Mouse (Mus musculus) embryonic stem cell, embryonic (primary cell): ENCODE results near the gene Rora.

ENCODE experiments used
- CTCF ChIA-PET, 4 experiments: fragments of 300-600 bp in 2 of 4; fragments of 350-600 bp in 2 of 4; sonication (Branson Sonifier 250); formaldehyde crosslinking; loops; one replicate each; lab custom pipeline; 2022; ENCODE audit warnings: inconsistent platforms in 2 of 4; lab: Charles Lee
- POLR2A ChIA-PET, 4 experiments: fragments of 300-600 bp in 2 of 4; fragments of 350-600 bp in 2 of 4; sonication (Branson Sonifier 250); formaldehyde crosslinking; loops; one replicate each; lab custom pipeline; 2022; ENCODE audit warnings: antibody characterized with exemption in 4 of 4, inconsistent platforms in 1 of 4; lab: Charles Lee

Rora gene

GRCm38 (mm10) chr9:68653211-68654038, at the start of gene Rora:
TSS of gene Rora (plus strand) at chr9:68653786.
- CTCF ChIA-PET = interaction anchor here (0.6 to 1.1 kb wide), 14 partner anchors 10 to 1956 kb away, joined by 3 to 9 read pairs (median 4); no protein-coding TSS in a partner anchor
- POLR2A ChIA-PET = interaction anchor here (0.5 to 2.5 kb wide), 25 partner anchors 9 to 1866 kb away, joined by 3 to 11 read pairs (median 4); no protein-coding TSS in a partner anchor

- POLR2A ChIA-PET = interaction anchor here in 1 of 4 experiments (0.5 kb wide), 1 partner anchor 39 kb away, joined by 11 read pairs; no protein-coding TSS in a partner anchor
- CTCF ChIA-PET = no interaction called here
Observed at GRCm38 (mm10) chr9:68614006-68614405, 39.6 kb upstream of the Rora start.

GRCm38 (mm10) chr9:68617116-68617515, 36.5 kb upstream of the Rora start:
- ChIA-PET POLR2A (interaction anchor here in 1 of 4 experiments (0.8 to 1.6 kb wide), 3 partner anchors 18 to 37 kb away, joined by 3 read pairs; partner anchors contain the start of gene Rora), CTCF (no interaction called here)

- ChIA-PET POLR2A (interaction anchor here in 1 of 4 experiments (0.6 kb wide), 1 partner anchor 13 kb away, joined by 3 read pairs; no protein-coding TSS in a partner anchor), CTCF (no interaction called here)
Observed at GRCm38 (mm10) chr9:68620036-68620435, 33.5 kb upstream of the Rora start.

GRCm38 (mm10) chr9:68620441-68620840, 33.1 kb upstream of the Rora start:
- CTCF ChIA-PET = no interaction called here
- POLR2A ChIA-PET = no interaction called here

GRCm38 (mm10) chr9:68624981-68625380, 28.6 kb upstream of the Rora start:
- ChIA-PET CTCF (interaction anchor here in 1 of 4 experiments (0.8 kb wide), 1 partner anchor 73 kb away, joined by 3 read pairs; no protein-coding TSS in a partner anchor), POLR2A (interaction anchor here in 1 of 4 experiments (1.2 kb wide), 1 partner anchor 29 kb away, joined by 3 read pairs; the partner anchor contains the start of gene Rora)

GRCm38 (mm10) chr9:68637301-68637700, 16.3 kb upstream of the Rora start:
- CTCF ChIA-PET = no interaction called here
- POLR2A ChIA-PET = interaction anchor here in 1 of 4 experiments (1.0 to 1.1 kb wide), 2 partner anchors 14 to 16 kb away, joined by 3 to 5 read pairs; partner anchors contain the start of gene Rora

- ChIA-PET CTCF (interaction anchor here in 1 of 4 experiments (0.6 kb wide), 1 partner anchor 126 kb away, joined by 4 read pairs; no protein-coding TSS in a partner anchor), POLR2A (interaction anchor here in 2 of 4 experiments (0.6 to 1.7 kb wide), 4 partner anchors 10 to 14 kb away, joined by 3 to 7 read pairs (median 6); partner anchors contain the start of gene Rora (in 1 of the 2))
Observed at GRCm38 (mm10) chr9:68641123-68641522, 12.5 kb upstream of the Rora start.

- CTCF ChIA-PET = no interaction called here
- POLR2A ChIA-PET = interaction anchor here in 1 of 4 experiments (1.6 kb wide), 1 partner anchor 26 kb away, joined by 3 read pairs; no protein-coding TSS in a partner anchor
Observed at GRCm38 (mm10) chr9:68648061-68648460, 5.5 kb upstream of the Rora start.

GRCm38 (mm10) chr9:68654039-68654332, 400 bp downstream of the Rora start:
- ChIA-PET CTCF (interaction anchor here (0.6 to 1.1 kb wide), 6 partner anchors 19 to 1956 kb away, joined by 4 to 9 read pairs (median 5); no protein-coding TSS in a partner anchor), POLR2A (interaction anchor here in 3 of 4 experiments (0.5 to 2.5 kb wide), 23 partner anchors 11 to 1024 kb away, joined by 3 to 9 read pairs (median 4); no protein-coding TSS in a partner anchor)

GRCm38 (mm10) chr9:68654333-68655017, 889 bp downstream of the Rora start:
- POLR2A ChIA-PET = interaction anchor here in 3 of 4 experiments (0.6 to 2.5 kb wide), 13 partner anchors 8 to 997 kb away, joined by 3 to 9 read pairs (median 4); no protein-coding TSS in a partner anchor
- CTCF ChIA-PET = interaction anchor here in 1 of 4 experiments (1.1 kb wide), 1 partner anchor 119 kb away, joined by 5 read pairs; no protein-coding TSS in a partner anchor

- POLR2A ChIA-PET = interaction anchor here in 1 of 4 experiments (0.6 to 1.3 kb wide), 4 partner anchors 8 to 18 kb away, joined by 3 to 7 read pairs (median 4); no protein-coding TSS in a partner anchor
- CTCF ChIA-PET = interaction anchor here in 2 of 4 experiments (0.6 to 0.7 kb wide), 3 partner anchors 8 to 636 kb away, joined by 3 read pairs; no protein-coding TSS in a partner anchor
Observed at GRCm38 (mm10) chr9:68655018-68656005, 1.7 kb downstream of the Rora start.

- ChIA-PET CTCF (interaction anchor here in 1 of 4 experiments (0.5 kb wide), 1 partner anchor 37 kb away, joined by 4 read pairs; no protein-coding TSS in a partner anchor), POLR2A (interaction anchor here in 1 of 4 experiments (0.7 kb wide), 1 partner anchor 1932 kb away, joined by 4 read pairs; no protein-coding TSS in a partner anchor)
Observed at GRCm38 (mm10) chr9:68656076-68656795, 2.6 kb downstream of the Rora start.

- CTCF ChIA-PET = interaction anchor here in 1 of 4 experiments (0.5 kb wide), 1 partner anchor 37 kb away, joined by 4 read pairs; no protein-coding TSS in a partner anchor
- POLR2A ChIA-PET = interaction anchor here in 1 of 4 experiments (0.7 kb wide), 1 partner anchor 1932 kb away, joined by 4 read pairs; no protein-coding TSS in a partner anchor
Observed at GRCm38 (mm10) chr9:68656796-68657130, 3.2 kb downstream of the Rora start.

- ChIA-PET CTCF (no interaction called here), POLR2A (interaction anchor here in 1 of 4 experiments (0.7 kb wide), 1 partner anchor 84 kb away, joined by 3 read pairs; no protein-coding TSS in a partner anchor)
Observed at GRCm38 (mm10) chr9:68670731-68671130, 17.1 kb downstream of the Rora start.

- POLR2A ChIA-PET = interaction anchor here in 2 of 4 experiments (0.6 to 1.2 kb wide), 2 partner anchors 19 to 20 kb away, joined by 3 to 4 read pairs; partner anchors contain the start of gene Rora (in 1 of the 2)
- CTCF ChIA-PET = no interaction called here
Observed at GRCm38 (mm10) chr9:68672459-68672858, 18.9 kb downstream of the Rora start.
